Mouse (Mus musculus) G1E (cell line): ENCODE measurements at regions not wholly inside any gene's neighbourhood (a gene's known extent, or its start where the extent isn't known, plus 50 kb on each side); places are given as distances from the start of the nearest gene placed in this dataset.

Experiments
- CTCF ChIP-seq: IDR thresholded peaks from 2 replicates; pipeline ENCODE4 v1.5.1; 2012; ENCODE audit warnings: low read depth, low read length, inconsistent platforms, mixed read lengths
- GATA1 ChIP-seq: IDR thresholded peaks from 2 replicates; pipeline ENCODE4 v1.6.1; 2012; ENCODE audit warnings: borderline replicate concordance, low read length, inconsistent platforms, mixed read lengths
- POLR2AphosphoS5 ChIP-seq: IDR thresholded peaks from 2 replicates; pipeline ENCODE4 v1.6.1; 2012; ENCODE audit warnings: low read depth, low read length, inconsistent platforms; ENCODE audit not compliant: insufficient replicate concordance
- TAL1 ChIP-seq: conservative IDR thresholded peaks from 2 replicates; pipeline ENCODE4 v1.6.1; 2012; ENCODE audit warnings: low read depth, low read length, inconsistent platforms, mixed read lengths

GRCm38 (mm10) chr4:153552483-153552882, 69.9 kb upstream of the Ajap1 start:
- no peak for TF ChIP-seq CTCF
- no peak for TF ChIP-seq POLR2AphosphoS5
- no peak for TF ChIP-seq TAL1
- TF ChIP-seq GATA1 = no peak
